Mouse (Mus musculus): ENCODE data around the gene Gm4187.
"Not testable (repeated sequence)": the region's sequence is repeated elsewhere in the genome, so short reads cannot be mapped to it uniquely, and the experiment has no call there.

Gene Gm4187

GRCm38 (mm10) chr7:22329617-22330016, at the start of gene Gm4187:
Gene Gm4187 (minus strand): TSS chr7:22329717.
- DNase-seq: not testable (repeated sequence)

- DNase-seq: not testable (repeated sequence)
Observed at GRCm38 (mm10) chr7:22370939-22371338, 41.4 kb upstream of the Gm4187 start, which contains the start of gene Gm8660. Gene Gm8660 (minus strand): TSS chr7:22371039.
